Mouse (Mus musculus) liver, postnatal 0 days (tissue): ENCODE measurements around the gene Grid2ip.

ENCODE experiments used
- CTCF ChIP-seq: sonication (generic); IDR thresholded peaks from 2 replicates; pipeline ENCODE4 v1.5.1; 2016; ENCODE audit warnings: antibody characterized with exemption, low read depth
- EP300 ChIP-seq: IDR thresholded peaks from 2 replicates; pipeline ENCODE4 v1.6.1; 2016; ENCODE audit warnings: antibody characterized with exemption, low read depth, mild to moderate bottlenecking

GRCm38 (mm10) chr5:143371146-143371510, 14.0 kb downstream of the Grid2ip start:
- TF ChIP-seq CTCF (no peak), EP300 (no peak)
